Mouse (Mus musculus): Measurements from ENCODE around the gene Kpna7.

DNA sequence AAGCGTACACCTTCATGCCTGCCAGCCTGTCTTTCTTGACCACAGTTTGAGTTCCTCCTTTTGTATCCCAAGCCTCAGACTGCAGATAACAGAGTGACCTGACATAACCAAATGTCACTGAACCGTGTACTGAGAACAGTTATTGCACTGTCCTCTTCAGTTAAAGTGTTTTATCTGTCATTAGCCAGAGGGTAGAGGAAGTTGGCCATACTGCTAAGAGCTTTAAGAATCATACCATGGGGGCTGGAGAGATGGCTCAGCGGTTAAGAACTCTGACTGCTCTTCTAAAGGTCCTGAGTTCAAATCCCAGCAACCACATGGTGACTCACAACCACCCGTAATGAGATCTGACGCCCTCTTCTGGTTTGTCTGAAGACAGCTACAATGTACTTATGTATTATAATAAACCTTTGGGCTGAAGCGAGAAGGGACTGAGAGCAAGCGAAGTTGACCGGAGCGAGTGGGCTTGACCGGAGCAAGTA is 14.6 kb upstream of the Kpna7 start:
- 0 out of 2 replicates have a peak, but pooled peaks have one; percentile 11 for TF ChIP-seq CTCF (IDR thresholded peaks at IDR 0.05; ENCODE audit: low read depth)
- TF ChIP-seq EP300 (optimal IDR thresholded peaks at IDR 0.05), result no peak
